Mouse (Mus musculus) heart, postnatal 4 days (tissue): ENCODE measurements around the gene Lin52. TPM values are rescaled to one million over a fixed set of nuclear protein-coding genes. Genes with fewer than 3 reads are reported as not detected.
A peak's percentile ranks its signal among the peaks of the same experiment; 100 is the strongest.

ENCODE experiments used
- DNase-seq: peaks from one replicate; pipeline ENCODE4 v3.0.0; 2021
- total RNA-seq, 2 experiments: library from RNA; stranded (reverse); gene quantifications; 2 replicates each; pipeline ENCODE4 v1.2.3; 2021

Lin52 gene
- total RNA-seq, 2 experiments from 2014 or later = 7.2 to 7.9 TPM

GRCm38 (mm10) chr12:84541391-84541958, 90.3 kb downstream of the Lin52 start:
- no peak for DNase-seq

- DNase-seq = peak; percentile 73
Measured at GRCm38 (mm10) chr12:84546028-84546427, 94.8 kb downstream of the Lin52 start.

GRCm38 (mm10) chr12:84546577-84547085, 95.4 kb downstream of the Lin52 start:
- DNase-seq = no peak

- no peak for DNase-seq
Measured at GRCm38 (mm10) chr12:84548251-84548650, 97.0 kb downstream of the Lin52 start.

- DNase-seq = no peak
Measured at GRCm38 (mm10) chr12:84555218-84555617, 104.0 kb downstream of the Lin52 start.

- DNase-seq = no peak
Measured at GRCm38 (mm10) chr12:84562558-84562957, 111.3 kb downstream of the Lin52 start.

GRCm38 (mm10) chr12:84567576-84567975, 116.4 kb downstream of the Lin52 start:
- DNase-seq = no peak

- DNase-seq = peak; percentile 15
Measured at GRCm38 (mm10) chr12:84569336-84569970, 118.2 kb downstream of the Lin52 start, which contains the start of gene Vsx2. TSS of gene Vsx2 (plus strand) at chr12:84569762.

GRCm38 (mm10) chr12:84569976-84570693, 118.9 kb downstream of the Lin52 start:
- DNase-seq = no peak

- no peak for DNase-seq
Measured at GRCm38 (mm10) chr12:84570694-84571415, 119.6 kb downstream of the Lin52 start.

GRCm38 (mm10) chr12:84571466-84572340, 120.5 kb downstream of the Lin52 start:
- peak; percentile 13 for DNase-seq

- no peak for DNase-seq
Measured at GRCm38 (mm10) chr12:84572341-84572720, 121.1 kb downstream of the Lin52 start.

- DNase-seq = no peak
Measured at GRCm38 (mm10) chr12:84573094-84573493, 121.9 kb downstream of the Lin52 start.

- no peak for DNase-seq
Measured at GRCm38 (mm10) chr12:84577768-84578439, 126.7 kb downstream of the Lin52 start.

- DNase-seq = no peak
Measured at GRCm38 (mm10) chr12:84578440-84578770, 127.2 kb downstream of the Lin52 start.

GRCm38 (mm10) chr12:84581285-84581684, 130.1 kb downstream of the Lin52 start:
- DNase-seq = no peak

- peak; percentile 97 for DNase-seq
Measured at GRCm38 (mm10) chr12:84589825-84590761, 138.9 kb downstream of the Lin52 start.
